Mouse (Mus musculus): Measurements from ENCODE around the gene Spen.

GRCm38 (mm10) chr4:141518386-141518785, 20.0 kb downstream of the Spen start:
- no peak for TF ChIP-seq CTCF (IDR thresholded peaks at IDR 0.05; ENCODE audit: extremely low read depth, insufficient read depth, low read length)
- no peak for TF ChIP-seq POLR2A (IDR thresholded peaks at IDR 0.05; ENCODE audit: extremely low read depth, insufficient read depth, low read length)
